Mouse (Mus musculus) intestine, embryonic 16.5 days (tissue): Measurements from ENCODE around the gene Magohb. TPM values are rescaled to one million over a fixed set of nuclear protein-coding genes. Genes with fewer than 3 reads are reported as not detected.

Source experiments
- ATAC-seq: fragments of 200-750 bp; cut with Nextera tagmentation; 2 replicates; pipeline ENCODE4 v1.8.0; 2017; ENCODE audit warnings: moderate TSS enrichment, moderate library complexity
- H3K27ac ChIP-seq: fragments of 300-500 bp; sonication (generic); 2 replicates; pipeline ENCODE4 v1.5.1; 2014; ENCODE audit warnings: mild to moderate bottlenecking, low read length
- H3K27me3 ChIP-seq: fragments of 300-500 bp; sonication (generic); replicated peaks from 2 replicates; pipeline ENCODE4 v1.6.1; 2014; ENCODE audit warnings: low read length, control low read depth, mixed read lengths; ENCODE audit not compliant: control insufficient read depth, insufficient read depth
- H3K36me3 ChIP-seq: fragments of 300-500 bp; sonication (generic); 2 replicates; pipeline ENCODE4 v1.6.1; 2014; ENCODE audit warnings: low read length, control low read depth; ENCODE audit not compliant: control insufficient read depth, insufficient read depth
- H3K4me1 ChIP-seq: fragments of 300-500 bp; sonication (generic); 2 replicates; pipeline ENCODE4 v1.6.1; 2014; ENCODE audit warnings: low read length, control low read depth, mixed read lengths; ENCODE audit not compliant: control insufficient read depth, insufficient read depth
- H3K4me2 ChIP-seq: fragments of 300-500 bp; sonication (generic); 2 replicates; pipeline ENCODE4 v1.6.1; 2014; ENCODE audit warnings: low read depth, low read length, control low read depth
- H3K4me3 ChIP-seq: fragments of 300-500 bp; sonication (generic); 2 replicates; pipeline ENCODE4 v1.5.1; 2014; ENCODE audit warnings: mild to moderate bottlenecking, low read length
- H3K9ac ChIP-seq: fragments of 300-500 bp; sonication (generic); 2 replicates; pipeline ENCODE4 v1.6.1; 2014; ENCODE audit warnings: low read depth, low read length
- H3K9me3 ChIP-seq: fragments of 300-500 bp; sonication (generic); 2 replicates; pipeline ENCODE4 v1.6.1; 2016; ENCODE audit warnings: low read length, control low read depth; ENCODE audit not compliant: control insufficient read depth
- WGBS: fragments of 180-500 bp; shearing (Covaris S2); extraction: QIAGEN DNeasy Blood & Tissue Kit; methylation state at CpG from one replicate; pipeline ENCODE4 v1.1.7; 2014; 5-methylcytosine and 5-hydroxymethylcytosine counted together
- polyA plus RNA-seq: library from polyadenylated mRNA; unstranded; fragments of >200 nt; fragmentation: Nextera tagmentation; extraction: Ambion mirVana; gene quantifications from 2 replicates; pipeline ENCODE4 v1.2.1, GENCODE M21; 2015

Gene Magohb
- 46.1 and 48.2 TPM in 2 replicates for polyA plus RNA-seq

DNA sequence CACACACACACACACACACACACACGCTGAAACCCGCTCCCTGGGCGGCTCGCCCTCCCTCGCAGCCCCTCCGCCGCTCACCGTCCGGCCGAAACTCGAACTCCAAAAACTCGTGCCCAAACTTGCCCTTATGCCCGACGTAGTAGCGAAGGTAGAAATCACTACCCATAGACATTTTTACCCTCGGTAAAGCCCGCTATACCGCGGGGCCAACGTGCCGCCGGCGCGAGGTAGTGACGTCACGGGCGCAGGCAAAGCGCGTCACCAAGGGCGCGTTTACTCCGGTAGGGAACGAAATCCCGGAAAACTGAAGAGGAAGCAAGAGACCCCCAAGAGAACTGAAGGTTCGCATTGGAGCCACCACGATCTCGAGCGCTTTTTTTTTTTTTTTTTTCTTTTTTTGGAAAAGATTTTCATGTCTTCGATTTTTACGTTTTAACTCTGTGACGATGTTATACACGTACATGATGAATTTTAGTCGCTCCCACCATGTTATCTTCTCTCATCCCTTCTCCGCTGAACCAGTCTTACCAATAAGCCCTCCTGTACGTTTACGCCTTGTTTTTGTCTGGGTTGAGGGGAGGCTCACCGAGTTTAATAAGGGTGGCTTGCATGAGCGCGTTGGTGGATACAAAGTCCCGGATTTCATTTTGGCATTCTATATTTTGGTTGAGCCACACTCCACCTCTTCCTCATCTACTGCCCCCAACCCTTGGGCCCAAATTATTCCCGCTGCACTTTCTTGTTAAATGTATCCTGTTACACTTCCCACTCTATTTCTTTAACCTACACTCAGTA, at the start of gene Magohb:
TSS of gene Magohb (minus strand) at position 254 of the 798 bp plus-strand sequence.
- H3K27me3 ChIP-seq, result no peaks in the 10 kb centered on the region

GRCm38 (mm10) chr6:131340082-131340481, 47.0 kb upstream of the Magohb start:
- Histone ChIP-seq H3K27me3 (no peaks in the 10 kb centered on the region), H3K4me2 (no peak overlapping the region), H3K27ac (no peak overlapping the region), H3K4me3 (no peak overlapping the region), H3K9ac (no peak overlapping the region), H3K36me3 (no peaks in the 10 kb centered on the region), H3K9me3 (no peaks in the 10 kb centered on the region), H3K4me1 (0 out of 2 replicates have a peak, but pooled peaks cover 3% of the 10 kb centered on the region)
- WGBS, result 62% methylated on average over 3 of the region's 3 CpGs
- no peak for ATAC-seq

More for the DNA sequence above, at the start of gene Magohb:
- peaks cover 5% of the 10 kb centered on the region for H3K4me1 ChIP-seq
- peak; percentile 52 for ATAC-seq
- no peaks in the 10 kb centered on the region for H3K9me3 ChIP-seq
- peak within 1 kb of the TSS; percentile 65 for H3K4me3 ChIP-seq
- H3K27ac ChIP-seq, result peak within 1 kb of the TSS; percentile 84
- H3K9ac ChIP-seq, result peak within 1 kb of the TSS; percentile 62
- 2% methylated on average over 51 of the region's 51 CpGs for WGBS
- no peaks in the 10 kb centered on the region for H3K36me3 ChIP-seq
- H3K4me2 ChIP-seq, result peak within 1 kb of the TSS; percentile 68

- H3K27ac ChIP-seq, result no peak overlapping the region
- no peaks in the 10 kb centered on the region for H3K9me3 ChIP-seq
- 87% methylated on average over 3 of the region's 3 CpGs for WGBS
- no peak overlapping the region for H3K4me3 ChIP-seq
- H3K27me3 ChIP-seq, result no peaks in the 10 kb centered on the region
- no peak overlapping the region for H3K4me2 ChIP-seq
- ATAC-seq, result peak; percentile 97
- no peaks in the 10 kb centered on the region for H3K36me3 ChIP-seq
- H3K9ac ChIP-seq, result no peak overlapping the region
- 0 out of 2 replicates have a peak, but pooled peaks cover 3% of the 10 kb centered on the region for H3K4me1 ChIP-seq
These were observed 46.3 kb upstream of the Magohb start for GRCm38 (mm10) chr6:131339309-131339708.

GRCm38 (mm10) chr6:131338787-131339186, 45.7 kb upstream of the Magohb start:
- ATAC-seq, result peak; percentile 51

GRCm38 (mm10) chr6:131327076-131327475, 34.0 kb upstream of the Magohb start:
- no peak overlapping the region for H3K4me3 ChIP-seq
- no peaks in the 10 kb centered on the region for H3K36me3 ChIP-seq
- no peak overlapping the region for H3K9ac ChIP-seq
- WGBS, result 74% methylated on average over 2 of the region's 2 CpGs
- no peaks in the 10 kb centered on the region for H3K9me3 ChIP-seq
- H3K4me2 ChIP-seq, result no peak overlapping the region
- no peaks in the 10 kb centered on the region for H3K27me3 ChIP-seq
- ATAC-seq, result peak; percentile 74
- no peaks in the 10 kb centered on the region for H3K4me1 ChIP-seq
- H3K27ac ChIP-seq, result no peak overlapping the region

More at GRCm38 (mm10) chr6:131338787-131339186, 45.7 kb upstream of the Magohb start:
- Histone ChIP-seq H3K9me3 (no peaks in the 10 kb centered on the region), H3K4me1 (0 out of 2 replicates have a peak, but pooled peaks cover 3% of the 10 kb centered on the region), H3K9ac (no peak overlapping the region), H3K27me3 (no peaks in the 10 kb centered on the region), H3K4me2 (no peak overlapping the region), H3K4me3 (no peak overlapping the region), H3K27ac (no peak overlapping the region), H3K36me3 (no peaks in the 10 kb centered on the region)
- 77% methylated on average over 1 of the region's 1 CpGs for WGBS

- Histone ChIP-seq H3K36me3 (no peaks in the 10 kb centered on the region), H3K4me3 (no peak overlapping the region), H3K4me2 (no peak overlapping the region), H3K9me3 (no peaks in the 10 kb centered on the region), H3K4me1 (no peaks in the 10 kb centered on the region; the same call in 1 of the 2 replicates), H3K27ac (peak overlapping the region; percentile 55), H3K27me3 (no peaks in the 10 kb centered on the region), H3K9ac (no peak overlapping the region)
- ATAC-seq, result peak; percentile 89
- 49% methylated on average over 3 of the region's 3 CpGs for WGBS
These were observed 29.0 kb upstream of the Magohb start for GRCm38 (mm10) chr6:131321854-131322639.

GRCm38 (mm10) chr6:131316155-131317101, 23.4 kb upstream of the Magohb start:
- 74% methylated on average over 7 of the region's 7 CpGs for WGBS
- H3K4me1 ChIP-seq, result no peaks in the 10 kb centered on the region; the same call in 1 of the 2 replicates
- H3K4me2 ChIP-seq, result no peak overlapping the region
- no peaks in the 10 kb centered on the region for H3K9me3 ChIP-seq
- H3K36me3 ChIP-seq, result no peaks in the 10 kb centered on the region
- H3K4me3 ChIP-seq, result no peak overlapping the region
- ATAC-seq, result peak; percentile 97
- peak overlapping the region; percentile 59 for H3K27ac ChIP-seq
- H3K27me3 ChIP-seq, result no peaks in the 10 kb centered on the region
- H3K9ac ChIP-seq, result no peak overlapping the region

GRCm38 (mm10) chr6:131308031-131308430, 15.0 kb upstream of the Magohb start:
- H3K4me2 ChIP-seq, result no peak overlapping the region
- H3K9me3 ChIP-seq, result no peaks in the 10 kb centered on the region
- ATAC-seq, result no peak
- 0 out of 2 replicates have a peak, but pooled peaks cover 6% of the 10 kb centered on the region for H3K4me1 ChIP-seq
- no peak overlapping the region for H3K27ac ChIP-seq
- no peaks in the 10 kb centered on the region for H3K27me3 ChIP-seq
- no peak overlapping the region for H3K9ac ChIP-seq
- H3K4me3 ChIP-seq, result no peak overlapping the region
- WGBS, result 52% methylated on average over 3 of the region's 3 CpGs
- H3K36me3 ChIP-seq, result no peaks in the 10 kb centered on the region
